Comparison of ENCODE assay signal across 7 mouse cellular contexts in genomic region chr2:5950305-5950704, GRCm38 (mm10). TPM values are rescaled to one million over a fixed set of nuclear protein-coding genes. Genes with fewer than 3 reads are reported as not detected.
DNase-seq lines count a peak whose midpoint lies in the region; ATAC-seq and TF ChIP-seq lines count a peak whose summit lies in the region.

No protein-coding gene starts in this region.

- 8% methylated on average over 6 of the region's 6 CpGs for WGBS in embryonic facial prominence, embryonic 13.5 days
- WGBS in hindbrain, embryonic 15.5 days: 8% methylated on average over 6 of the region's 6 CpGs
- 9% methylated on average over 6 of the region's 6 CpGs for WGBS in liver, embryonic 11.5 days

- H3K4me3 ChIP-seq in C2C12 (ENCODE audit: insufficient read depth, poor library complexity, severe bottlenecking) (peak overlapping the region; percentile 95), E14TG2a.4 (replicated peaks; ENCODE audit: low read length) (peak overlapping the region; percentile 100)
- H3K4me3 ChIP-seq in embryonic facial prominence, embryonic 13.5 days: peak overlapping the region; percentile 98
- H3K4me3 ChIP-seq in hindbrain, embryonic 15.5 days: peak overlapping the region; percentile 96
- H3K4me3 ChIP-seq in liver, embryonic 11.5 days (ENCODE audit: low read depth, low read length): peak overlapping the region; percentile 72

- H3K9ac ChIP-seq in embryonic facial prominence, embryonic 13.5 days: peak overlapping the region; percentile 96
- H3K9ac ChIP-seq in hindbrain, embryonic 15.5 days: peak overlapping the region; percentile 88
- peak overlapping the region; percentile 77 for H3K9ac ChIP-seq in liver, embryonic 11.5 days (ENCODE audit: low read depth, low read length)

- H3K4me2 ChIP-seq in embryonic facial prominence, embryonic 13.5 days: peak overlapping the region; percentile 79
- peak overlapping the region; percentile 73 for H3K4me2 ChIP-seq in hindbrain, embryonic 15.5 days
- peak overlapping the region; percentile 73 for H3K4me2 ChIP-seq in liver, embryonic 11.5 days

- H3K79me3 ChIP-seq in C2C12 (ENCODE audit: low read depth): peaks cover 33% of the 10 kb centered on the region

- H3ac ChIP-seq in C2C12 (ENCODE audit: control insufficient read depth, insufficient read length, low read depth): peak overlapping the region; percentile 56

- H3K79me2 ChIP-seq in C2C12 (ENCODE audit: control insufficient read depth, insufficient read depth): peaks cover 41% of the 10 kb centered on the region

- intact Hi-C loops in gastrocnemius, postnatal 36 days (cut with DNase I): no loop called here

- peak overlapping the region; percentile 90 for H3K27ac ChIP-seq in embryonic facial prominence, embryonic 13.5 days
- peak overlapping the region; percentile 80 for H3K27ac ChIP-seq in hindbrain, embryonic 15.5 days (replicated peaks)
- peak overlapping the region; percentile 36 for H3K27ac ChIP-seq in liver, embryonic 11.5 days (ENCODE audit: low read depth, low read length)

- TF ChIP-seq CTCF in C2C12 (IDR thresholded peaks at IDR 0.05; ENCODE audit: control insufficient read depth, insufficient read depth, insufficient read length) (no peak), E14TG2a.4 (conservative IDR thresholded peaks at IDR 0.05; ENCODE audit: low read length) (no peak)

- no peaks in the 10 kb centered on the region for H3K36me3 ChIP-seq in C2C12 (ENCODE audit: control insufficient read depth, insufficient read depth)
- H3K36me3 ChIP-seq in E14TG2a.4 (ENCODE audit: insufficient read depth, low read length): no peaks in the 10 kb centered on the region
- no peaks in the 10 kb centered on the region for H3K36me3 ChIP-seq in embryonic facial prominence, embryonic 13.5 days
- no peaks in the 10 kb centered on the region for H3K36me3 ChIP-seq in hindbrain, embryonic 15.5 days
- no peaks in the 10 kb centered on the region for H3K36me3 ChIP-seq in liver, embryonic 11.5 days (ENCODE audit: control insufficient read depth, insufficient read depth, low read length)

- no peak for DNase-seq in liver, embryonic 11.5 days (ENCODE audit: low spot score)
- peak; percentile 15 for DNase-seq in neural tube, embryonic 10.5 days (ENCODE audit: extremely low spot score, low spot score)
- DNase-seq in gastrocnemius, postnatal 36 days: no peak

- peaks cover 59% of the 10 kb centered on the region for H3K4me1 ChIP-seq in E14TG2a.4 (replicated peaks; ENCODE audit: low read depth, low read length)
- H3K4me1 ChIP-seq in embryonic facial prominence, embryonic 13.5 days: peaks cover 14% of the 10 kb centered on the region
- peaks cover 18% of the 10 kb centered on the region for H3K4me1 ChIP-seq in hindbrain, embryonic 15.5 days (replicated peaks)
- H3K4me1 ChIP-seq in liver, embryonic 11.5 days (replicated peaks; ENCODE audit: control insufficient read depth, insufficient read depth, low read length): peaks cover 10% of the 10 kb centered on the region; the same call in 1 of the 2 replicates

- no peaks in the 10 kb centered on the region for H3K9me3 ChIP-seq in E14TG2a.4 (ENCODE audit: low read length)
- H3K9me3 ChIP-seq in embryonic facial prominence, embryonic 13.5 days: no peaks in the 10 kb centered on the region
- no peaks in the 10 kb centered on the region for H3K9me3 ChIP-seq in hindbrain, embryonic 15.5 days
- no peaks in the 10 kb centered on the region for H3K9me3 ChIP-seq in liver, embryonic 11.5 days (ENCODE audit: control insufficient read depth, low read length)

- H3K27me3 ChIP-seq in C2C12 (ENCODE audit: control insufficient read depth, insufficient read depth, insufficient read length) (no peaks in the 10 kb centered on the region), E14TG2a.4 (ENCODE audit: insufficient read depth, low read length) (no peaks in the 10 kb centered on the region)
- no peaks in the 10 kb centered on the region for H3K27me3 ChIP-seq in embryonic facial prominence, embryonic 13.5 days
- H3K27me3 ChIP-seq in hindbrain, embryonic 15.5 days: no peaks in the 10 kb centered on the region
- no peaks in the 10 kb centered on the region for H3K27me3 ChIP-seq in liver, embryonic 11.5 days (replicated peaks; ENCODE audit: control insufficient read depth, insufficient read depth, low read length)

- no peak for ATAC-seq in embryonic facial prominence, embryonic 13.5 days (ENCODE audit: insufficient number of reproducible peaks, insufficient read depth, low FRiP score, low TSS enrichment, low read depth)
- ATAC-seq in hindbrain, embryonic 15.5 days (ENCODE audit: low FRiP score, low read depth): no peak
- no peak for ATAC-seq in liver, embryonic 11.5 days (replicated peaks; ENCODE audit: low FRiP score)

TF ChIP-seq in C2C12, 6 proteins besides CTCF, POLR2A, EP300 and RAD21:
- TF ChIP-seq MAX (IDR thresholded peaks at IDR 0.05) (no peak), USF1 (IDR thresholded peaks at IDR 0.05; ENCODE audit: low read depth) (no peak), MYOG (IDR thresholded peaks at IDR 0.05; ENCODE audit: control insufficient read depth, extremely low read depth, insufficient read length) (no peak), FOSL1 (IDR thresholded peaks at IDR 0.05; ENCODE audit: insufficient read depth, low read length, poor library complexity, severe bottlenecking) (no peak), MYOD1 (IDR thresholded peaks at IDR 0.05; ENCODE audit: control insufficient read depth, insufficient read length, low read depth) (no peak), CEBPB (IDR thresholded peaks at IDR 0.05; ENCODE audit: low read depth) (no peak)

RNA-seq across cellular contexts. Expression of gene Upf2, which starts 1.0 kb away (rescaled TPM):
- 5.1 TPM for polyA plus RNA-seq in C2C12 (2012; fragmentation: generic; extraction: Trizol)
- polyA plus RNA-seq in embryonic facial prominence, embryonic 13.5 days (2015; fragmentation: Nextera tagmentation; extraction: Ambion mirVana): 12.8 and 15.6 TPM in 2 replicates
- polyA plus RNA-seq in hindbrain, embryonic 15.5 days (2015; fragmentation: Nextera tagmentation; extraction: Ambion mirVana): 6.9 and 8.5 TPM in 2 replicates
- 10.4 and 10.7 TPM in 2 replicates for polyA plus RNA-seq in liver, embryonic 11.5 days (2014; fragmentation: Nextera tagmentation; extraction: Ambion mirVana)
- total RNA-seq in gastrocnemius, postnatal 36 days (2021): 10 to 100 TPM; 18.1 to 19.7 TPM

RNA-seq across cellular contexts. Expression of gene Dhtkd1, which starts 7.7 kb away (rescaled TPM):
- polyA plus RNA-seq in C2C12 (2012; fragmentation: generic; extraction: Trizol): 0.19 TPM
- polyA plus RNA-seq in embryonic facial prominence, embryonic 13.5 days (2015; fragmentation: Nextera tagmentation; extraction: Ambion mirVana): 7.0 and 7.2 TPM in 2 replicates
- 5.5 and 8.4 TPM in 2 replicates for polyA plus RNA-seq in hindbrain, embryonic 15.5 days (2015; fragmentation: Nextera tagmentation; extraction: Ambion mirVana)
- polyA plus RNA-seq in liver, embryonic 11.5 days (2014; fragmentation: Nextera tagmentation; extraction: Ambion mirVana): 3.5 and 4.8 TPM in 2 replicates
- total RNA-seq in gastrocnemius, postnatal 36 days (2021): 1 to 10 TPM; 1.3 to 4.6 TPM

RNA-seq across cellular contexts. Expression of gene Sec61a2, which starts 55.1 kb away (rescaled TPM):
- polyA plus RNA-seq in C2C12 (2012; fragmentation: generic; extraction: Trizol): 15.4 TPM
- polyA plus RNA-seq in embryonic facial prominence, embryonic 13.5 days (2015; fragmentation: Nextera tagmentation; extraction: Ambion mirVana): 119 TPM in 2 replicates
- 106 and 109 TPM in 2 replicates for polyA plus RNA-seq in hindbrain, embryonic 15.5 days (2015; fragmentation: Nextera tagmentation; extraction: Ambion mirVana)
- 48.1 and 51.8 TPM in 2 replicates for polyA plus RNA-seq in liver, embryonic 11.5 days (2014; fragmentation: Nextera tagmentation; extraction: Ambion mirVana)
- total RNA-seq in gastrocnemius, postnatal 36 days (2021): 10 to 100 TPM; 29.7 to 31.2 TPM

Comparison
In these comparisons a context has a peak if more than half of its experiments do, and no peak if none do; other contexts are left out.
1. H3K27ac ChIP-seq: peak in every context shown above with its lines; median percentile 90 in embryonic facial prominence, embryonic 13.5 days; 80 in hindbrain, embryonic 15.5 days; 36 in liver, embryonic 11.5 days.